Mouse (Mus musculus): Measurements from ENCODE around the gene Ddx5. TPM values are rescaled to one million over a fixed set of nuclear protein-coding genes. Genes with fewer than 3 reads are reported as not detected.
A peak's percentile ranks its signal among the peaks of the same experiment; 100 is the strongest.
"Not testable (repeated sequence)": the region's sequence is repeated elsewhere in the genome, so short reads cannot be mapped to it uniquely, and the experiment has no call there.

Gene Ddx5
- total RNA-seq, 2 experiments from 2014 or later = 183 to 197 TPM

DNA sequence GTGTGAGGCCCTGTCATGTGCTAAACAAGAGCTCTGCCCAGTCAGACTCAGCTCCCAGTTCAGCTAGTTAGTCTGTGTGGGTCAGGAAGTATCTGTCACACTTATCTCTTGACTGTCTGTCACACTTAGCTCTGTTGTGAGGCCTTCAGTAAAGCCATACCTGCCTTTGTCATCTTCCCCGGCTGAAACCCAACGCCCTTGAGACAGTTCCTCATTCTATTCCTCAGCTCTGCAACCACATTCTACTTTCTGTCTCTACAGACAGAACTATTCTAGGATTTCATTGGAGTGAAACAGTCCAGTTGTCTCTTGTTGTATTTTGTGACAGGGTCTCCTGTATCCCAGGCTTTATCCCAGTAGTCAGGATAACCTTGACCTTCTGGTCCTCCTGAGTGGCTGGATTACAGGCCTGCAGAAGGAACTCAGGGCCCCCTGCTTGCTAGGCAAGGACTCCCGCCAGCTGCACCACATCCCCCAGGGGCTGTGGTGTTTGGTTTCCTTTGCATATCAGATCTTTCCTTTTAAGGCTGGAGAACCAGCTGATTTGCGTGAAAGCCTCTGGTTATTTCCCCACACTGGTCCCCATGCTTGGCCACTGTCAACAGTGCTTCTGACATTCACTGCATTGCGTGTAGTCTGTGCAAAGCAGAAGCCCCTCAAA lies 26.7 kb downstream of the Ddx5 start:
- peak; percentile 20 for DNase-seq

- no peak for DNase-seq
These were observed 28.5 kb downstream of the Ddx5 start for GRCm38 (mm10) chr11:106760511-106760910.

GRCm38 (mm10) chr11:106759028-106759427 lies 30.0 kb downstream of the Ddx5 start:
- no peak for DNase-seq

DNA sequence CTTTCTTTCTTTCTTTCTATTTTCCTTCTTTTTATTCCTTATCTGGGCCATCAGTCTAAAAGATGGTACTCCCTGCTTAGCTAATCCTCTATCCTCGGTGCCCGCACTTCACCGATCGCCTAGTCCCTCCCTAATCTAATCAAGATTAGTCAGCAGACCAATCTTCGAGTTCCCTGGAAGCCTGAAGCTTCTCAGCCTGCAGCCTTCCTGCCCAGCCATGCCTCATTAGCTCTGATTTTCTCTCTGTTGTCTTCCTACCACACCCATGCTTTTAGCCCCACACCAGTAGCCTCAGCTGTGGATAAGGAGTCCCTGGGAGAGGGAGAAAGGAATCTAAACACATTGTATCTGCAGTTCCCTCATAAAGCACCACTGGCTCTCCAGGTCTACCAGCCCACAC lies 33.4 kb downstream of the Ddx5 start:
- no peak for DNase-seq

DNA sequence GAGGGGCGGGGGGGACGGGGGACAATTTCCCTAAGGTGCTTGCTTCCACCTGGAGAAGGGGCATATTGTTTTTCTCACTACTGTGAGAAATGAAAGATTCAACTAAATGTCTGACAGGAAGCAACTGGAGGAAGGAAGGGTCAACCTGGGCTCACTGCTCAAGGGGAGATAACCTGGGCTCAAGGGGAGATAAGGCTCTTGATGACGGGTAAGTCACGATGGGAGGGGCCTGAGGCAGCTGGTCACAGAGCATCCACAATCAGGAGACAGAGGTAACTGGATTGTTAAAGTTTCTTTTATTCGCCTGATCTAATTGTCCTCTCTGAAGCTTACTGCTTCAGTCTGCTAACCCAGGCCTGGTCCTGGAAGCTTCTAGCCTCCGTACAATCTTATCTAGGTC lies 35.7 kb downstream of the Ddx5 start:
- no peak for DNase-seq

DNA sequence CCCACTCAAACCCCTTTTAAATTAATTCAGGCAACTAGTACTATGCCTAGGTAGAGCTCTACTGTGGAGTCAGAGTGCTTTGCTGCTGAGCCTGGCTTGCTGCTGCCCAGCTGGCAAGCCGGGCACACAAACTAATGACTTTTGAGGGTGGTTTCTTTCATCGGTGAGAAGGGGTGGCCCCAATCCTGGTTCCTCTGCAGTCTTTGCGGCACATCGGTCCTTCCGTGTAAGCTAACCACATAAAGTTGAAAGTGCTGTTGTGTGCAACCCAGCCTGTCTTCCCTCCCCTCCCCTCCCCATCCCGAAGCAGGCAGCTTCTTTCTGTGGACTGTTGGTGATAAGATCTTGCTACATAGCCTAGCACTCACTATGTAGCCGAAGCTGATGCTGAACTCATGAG lies 36.9 kb downstream of the Ddx5 start:
- peak; percentile 20 for DNase-seq

- DNase-seq = no peak
These were observed 37.7 kb downstream of the Ddx5 start, which contains the start of gene Milr1 for GRCm38 (mm10) chr11:106751039-106752018. Gene Milr1 (plus strand): TSS chr11:106751226.

GRCm38 (mm10) chr11:106750121-106750751 lies 38.7 kb downstream of the Ddx5 start, which contains the start of gene Pecam1:
Gene Pecam1 (minus strand): TSS chr11:106750628.
- DNase-seq = no peak

- not testable (repeated sequence) for DNase-seq
These were observed 39.3 kb downstream of the Ddx5 start for GRCm38 (mm10) chr11:106749557-106750120.

DNA sequence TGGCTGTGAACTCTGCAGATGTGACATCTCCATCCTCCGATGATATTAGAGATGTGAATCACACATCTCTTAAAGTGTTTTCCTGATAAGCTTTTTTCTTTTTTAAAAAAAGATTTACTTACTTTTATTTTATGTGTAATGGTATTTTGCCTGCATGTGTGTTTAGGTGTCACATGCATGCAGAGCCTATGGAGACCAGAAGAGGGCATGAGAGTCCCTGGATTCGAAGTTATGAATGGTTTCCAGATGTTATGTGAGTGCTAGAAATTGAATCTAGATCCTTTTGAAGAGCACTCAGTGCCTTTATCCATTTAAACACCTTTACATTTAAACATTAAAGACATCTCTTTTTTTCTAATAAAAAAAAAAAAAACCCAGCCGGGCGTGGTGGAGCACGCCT lies 44.0 kb downstream of the Ddx5 start:
- DNase-seq = no peak

DNA sequence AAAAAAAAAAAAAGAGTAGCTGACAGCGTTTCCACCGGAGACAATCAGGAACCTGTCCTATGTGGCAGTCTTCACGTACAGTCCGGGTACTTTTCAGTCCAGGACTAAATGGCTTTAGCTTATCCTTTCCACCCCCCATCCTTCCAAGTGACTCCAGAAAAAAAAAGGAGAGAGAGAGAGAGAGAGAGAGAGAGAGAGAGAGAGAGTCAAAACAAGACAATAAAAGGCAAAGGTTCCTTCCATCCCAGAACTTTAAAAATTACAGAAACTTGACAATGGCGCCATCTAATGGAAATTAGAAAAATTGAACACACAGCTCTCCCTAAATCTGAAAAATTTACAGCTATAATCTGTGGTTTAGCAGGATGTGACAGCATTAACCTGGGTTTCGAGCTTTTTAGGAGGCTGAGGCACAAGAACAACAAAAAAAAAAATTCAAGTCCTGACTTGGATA lies 46.6 kb downstream of the Ddx5 start:
- no peak for DNase-seq

- DNase-seq = no peak
These were observed 47.2 kb downstream of the Ddx5 start for GRCm38 (mm10) chr11:106741826-106742225.

DNA sequence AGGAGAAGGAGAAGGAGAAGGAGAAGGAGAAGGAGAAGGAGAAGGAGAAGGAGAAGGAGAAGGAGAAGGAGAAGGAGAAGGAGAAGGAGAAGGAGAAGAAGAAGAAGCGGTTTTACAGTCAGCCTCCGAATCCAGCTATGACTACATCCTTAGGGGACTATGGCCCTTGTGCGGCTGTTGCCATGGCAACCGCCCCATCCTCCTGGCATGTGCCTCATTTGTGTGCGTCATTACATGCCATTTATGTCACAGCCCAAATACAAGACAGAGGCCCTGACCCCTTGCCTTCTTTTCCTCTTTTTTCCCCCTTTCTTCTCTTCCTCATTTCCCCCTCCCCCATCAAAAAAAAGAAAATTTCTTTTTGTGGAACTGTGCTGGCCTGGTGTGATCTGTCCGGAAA lies 47.8 kb downstream of the Ddx5 start:
- no peak for DNase-seq

DNA sequence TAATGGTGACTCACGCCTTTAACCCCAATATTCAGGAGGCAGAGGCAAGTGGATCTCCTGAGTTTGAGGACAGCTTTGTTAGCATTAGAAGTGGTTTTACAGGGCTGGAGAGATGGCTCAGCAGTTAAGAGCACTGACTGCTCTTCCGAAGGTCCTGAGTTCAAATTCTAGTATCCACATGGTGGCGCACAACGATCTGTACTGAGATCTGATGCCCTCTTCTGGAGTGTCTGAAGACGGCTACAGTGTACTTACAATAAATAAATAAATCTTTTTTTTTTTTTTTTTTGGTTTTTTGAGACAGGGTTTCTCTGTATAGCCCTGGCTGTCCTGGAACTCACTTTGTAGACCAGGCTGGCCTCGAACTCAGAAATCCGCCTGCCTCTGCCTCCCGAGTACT lies 48.3 kb downstream of the Ddx5 start:
- DNase-seq = not testable (repeated sequence)

GRCm38 (mm10) chr11:106739116-106739515 lies 49.9 kb downstream of the Ddx5 start:
- DNase-seq = no peak

- DNase-seq = peak; percentile 53
These were observed 51.8 kb downstream of the Ddx5 start for GRCm38 (mm10) chr11:106737178-106737621.

- DNase-seq = no peak
These were observed 52.4 kb downstream of the Ddx5 start for GRCm38 (mm10) chr11:106736614-106737013.

DNA sequence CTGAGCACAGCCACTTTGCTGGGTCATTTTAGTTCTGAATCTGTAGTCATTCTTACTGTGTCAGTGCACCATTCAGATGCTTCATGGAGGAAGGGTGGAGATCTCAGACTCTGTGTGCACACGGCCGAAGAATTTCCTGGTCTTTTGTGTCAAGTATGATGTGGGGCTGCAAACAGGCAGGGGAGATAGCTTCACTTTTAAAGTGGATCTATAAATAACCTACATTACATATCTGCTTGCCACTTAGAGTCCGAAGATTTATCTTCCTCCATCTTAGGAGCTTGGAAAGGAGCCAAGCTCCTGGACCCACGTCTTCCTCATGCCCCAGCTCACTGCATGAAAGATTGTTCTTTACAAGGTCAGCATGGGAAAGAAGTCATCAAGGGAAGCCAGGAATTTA lies 58.3 kb downstream of the Ddx5 start:
- DNase-seq = no peak

Data from gastrocnemius, postnatal 25 days (tissue).